Mouse (Mus musculus): ENCODE measurements at regions not wholly inside any gene's neighbourhood (a gene's known extent, or its start where the extent isn't known, plus 50 kb on each side); places are given as distances from the start of the nearest gene placed in this dataset.

GRCm38 (mm10) chr3:18695113-18695792 is 747.0 kb downstream of the Cypt12 start:
- 65% methylated on average over 4 of the region's 4 CpGs for WGBS

GRCm38 (mm10) chr3:18696981-18697660 is 748.9 kb downstream of the Cypt12 start:
- Histone ChIP-seq H3K4me1 (ENCODE audit: insufficient read depth) (no peaks in the 10 kb centered on the region), H3K36me3 (ENCODE audit: insufficient read depth) (no peaks in the 10 kb centered on the region), H3K4me3 (ENCODE audit: low read depth, low read length) (no peak overlapping the region), H3K4me2 (ENCODE audit: low read depth) (no peak overlapping the region), H3K9ac (no peak overlapping the region), H3K27ac (ENCODE audit: low read depth, low read length) (no peak overlapping the region), H3K27me3 (ENCODE audit: insufficient read depth, low read length) (no peaks in the 10 kb centered on the region), H3K9me3 (ENCODE audit: low read length) (no peaks in the 10 kb centered on the region)
- ATAC-seq: no peak
- no peak for DNase-seq
- no peak for TF ChIP-seq CTCF (IDR thresholded peaks at IDR 0.05; ENCODE audit: low read depth)
- 87% methylated on average over 2 of the region's 2 CpGs for WGBS

More at GRCm38 (mm10) chr3:18695113-18695792, 747.0 kb downstream of the Cypt12 start:
- no peaks in the 10 kb centered on the region for H3K36me3 ChIP-seq (ENCODE audit: insufficient read depth)
- H3K27me3 ChIP-seq (ENCODE audit: insufficient read depth, low read length): no peaks in the 10 kb centered on the region
- ATAC-seq (peak; percentile 98), DNase-seq (peak; percentile 70)
- no peak overlapping the region for H3K4me3 ChIP-seq (ENCODE audit: low read depth, low read length)
- no peak overlapping the region for H3K4me2 ChIP-seq (ENCODE audit: low read depth)
- TF ChIP-seq CTCF (IDR thresholded peaks at IDR 0.05; ENCODE audit: low read depth): no peak
- no peaks in the 10 kb centered on the region for H3K4me1 ChIP-seq (ENCODE audit: insufficient read depth)
- no peaks in the 10 kb centered on the region for H3K9me3 ChIP-seq (ENCODE audit: low read length)
- H3K9ac ChIP-seq: no peak overlapping the region
- H3K27ac ChIP-seq (ENCODE audit: low read depth, low read length): peak overlapping the region; percentile 6; the same call in 1 of the 2 replicates

- H3K27me3 ChIP-seq (ENCODE audit: insufficient read depth, low read length): no peaks in the 10 kb centered on the region
- TF ChIP-seq CTCF (IDR thresholded peaks at IDR 0.05; ENCODE audit: low read depth): no peak
- no peak overlapping the region for H3K27ac ChIP-seq (ENCODE audit: low read depth, low read length)
- H3K9ac ChIP-seq: no peak overlapping the region
- DNase-seq: no peak
- no peak for ATAC-seq
- no peak overlapping the region for H3K4me3 ChIP-seq (ENCODE audit: low read depth, low read length)
- no peaks in the 10 kb centered on the region for H3K4me1 ChIP-seq (ENCODE audit: insufficient read depth)
- no peaks in the 10 kb centered on the region for H3K36me3 ChIP-seq (ENCODE audit: insufficient read depth)
- H3K4me2 ChIP-seq (ENCODE audit: low read depth): no peak overlapping the region
- no peaks in the 10 kb centered on the region for H3K9me3 ChIP-seq (ENCODE audit: low read length)
Observed at GRCm38 (mm10) chr3:18698106-18698505, 749.9 kb downstream of the Cypt12 start.

- no peak for TF ChIP-seq CTCF (IDR thresholded peaks at IDR 0.05; ENCODE audit: low read depth)
- WGBS: 35% methylated on average over 6 of the region's 6 CpGs
- no peaks in the 10 kb centered on the region for H3K36me3 ChIP-seq (ENCODE audit: insufficient read depth)
- H3K4me3 ChIP-seq (ENCODE audit: low read depth, low read length): no peak overlapping the region
- no peak overlapping the region for H3K9ac ChIP-seq
- H3K27ac ChIP-seq (ENCODE audit: low read depth, low read length): no peak overlapping the region
- no peak overlapping the region for H3K4me2 ChIP-seq (ENCODE audit: low read depth)
- ATAC-seq: peak; percentile 36; the same call in 1 of the 2 replicates
- no peaks in the 10 kb centered on the region for H3K27me3 ChIP-seq (ENCODE audit: insufficient read depth, low read length)
- no peaks in the 10 kb centered on the region for H3K9me3 ChIP-seq (ENCODE audit: low read length)
- H3K4me1 ChIP-seq (ENCODE audit: insufficient read depth): no peaks in the 10 kb centered on the region; the same call in 1 of the 2 replicates
- DNase-seq: peak; percentile 23
Observed at GRCm38 (mm10) chr3:18705165-18705564, 757.0 kb downstream of the Cypt12 start.

GRCm38 (mm10) chr3:18705756-18706155 is 757.5 kb downstream of the Cypt12 start:
- no peak for TF ChIP-seq CTCF (IDR thresholded peaks at IDR 0.05; ENCODE audit: low read depth)
- no peak for DNase-seq

GRCm38 (mm10) chr3:18706356-18706755 is 758.1 kb downstream of the Cypt12 start:
- Histone ChIP-seq H3K4me3 (ENCODE audit: low read depth, low read length) (no peak overlapping the region), H3K27ac (ENCODE audit: low read depth, low read length) (no peak overlapping the region), H3K9me3 (ENCODE audit: low read length) (no peaks in the 10 kb centered on the region), H3K4me2 (ENCODE audit: low read depth) (no peak overlapping the region), H3K9ac (no peak overlapping the region), H3K36me3 (ENCODE audit: insufficient read depth) (no peaks in the 10 kb centered on the region), H3K27me3 (ENCODE audit: insufficient read depth, low read length) (no peaks in the 10 kb centered on the region), H3K4me1 (ENCODE audit: insufficient read depth) (no peaks in the 10 kb centered on the region; the same call in 1 of the 2 replicates)
- ATAC-seq (no peak), DNase-seq (no peak)
- TF ChIP-seq CTCF (IDR thresholded peaks at IDR 0.05; ENCODE audit: low read depth): no peak

More at GRCm38 (mm10) chr3:18705756-18706155, 757.5 kb downstream of the Cypt12 start:
- no peaks in the 10 kb centered on the region for H3K9me3 ChIP-seq (ENCODE audit: low read length)
- no peak overlapping the region for H3K4me2 ChIP-seq (ENCODE audit: low read depth)
- WGBS: 49% methylated on average over 9 of the region's 9 CpGs
- no peaks in the 10 kb centered on the region for H3K36me3 ChIP-seq (ENCODE audit: insufficient read depth)
- no peak for ATAC-seq
- no peak overlapping the region for H3K4me3 ChIP-seq (ENCODE audit: low read depth, low read length)
- no peak overlapping the region for H3K27ac ChIP-seq (ENCODE audit: low read depth, low read length)
- no peaks in the 10 kb centered on the region; the same call in 1 of the 2 replicates for H3K4me1 ChIP-seq (ENCODE audit: insufficient read depth)
- no peak overlapping the region for H3K9ac ChIP-seq
- no peaks in the 10 kb centered on the region for H3K27me3 ChIP-seq (ENCODE audit: insufficient read depth, low read length)

GRCm38 (mm10) chr3:18707730-18708129 is 759.5 kb downstream of the Cypt12 start:
- H3K36me3 ChIP-seq (ENCODE audit: insufficient read depth): no peaks in the 10 kb centered on the region
- ATAC-seq (peak; percentile 70), DNase-seq (peak; percentile 37)
- TF ChIP-seq CTCF (IDR thresholded peaks at IDR 0.05; ENCODE audit: low read depth): no peak
- no peaks in the 10 kb centered on the region for H3K9me3 ChIP-seq (ENCODE audit: low read length)
- H3K4me3 ChIP-seq (ENCODE audit: low read depth, low read length): no peak overlapping the region
- WGBS: 75% methylated on average over 3 of the region's 3 CpGs
- no peaks in the 10 kb centered on the region; the same call in 1 of the 2 replicates for H3K4me1 ChIP-seq (ENCODE audit: insufficient read depth)
- no peaks in the 10 kb centered on the region for H3K27me3 ChIP-seq (ENCODE audit: insufficient read depth, low read length)
- H3K4me2 ChIP-seq (ENCODE audit: low read depth): no peak overlapping the region
- no peak overlapping the region for H3K27ac ChIP-seq (ENCODE audit: low read depth, low read length)
- no peak overlapping the region for H3K9ac ChIP-seq

Data from forebrain, postnatal 0 days (tissue).